Mouse (Mus musculus) midbrain, embryonic 13.5 days (tissue): ENCODE results near the gene Tmem246. TPM values are rescaled to one million over a fixed set of nuclear protein-coding genes. Genes with fewer than 3 reads are reported as not detected.

ENCODE experiments used
- ATAC-seq: fragments of 200-750 bp; cut with Nextera tagmentation; 2 replicates; pipeline ENCODE4 v1.8.0; 2017; ENCODE audit warnings: mild to moderate bottlenecking, moderate TSS enrichment, moderate library complexity
- H3K27ac ChIP-seq: fragments of 300-500 bp; sonication (generic); 2 replicates; pipeline ENCODE4 v1.5.1; 2015; ENCODE audit warnings: inconsistent platforms, mild to moderate bottlenecking, moderate library complexity
- H3K27me3 ChIP-seq: fragments of 300-500 bp; sonication (generic); 2 replicates; pipeline ENCODE4 v1.6.1; 2015; ENCODE audit warnings: mild to moderate bottlenecking, inconsistent platforms
- H3K36me3 ChIP-seq: fragments of 300-500 bp; sonication (generic); 2 replicates; pipeline ENCODE4 v1.6.1; 2015; ENCODE audit warnings: mild to moderate bottlenecking, inconsistent platforms
- H3K4me1 ChIP-seq: fragments of 300-500 bp; sonication (generic); replicated peaks from 2 replicates; pipeline ENCODE4 v1.6.1; 2015; ENCODE audit warnings: inconsistent platforms
- H3K4me2 ChIP-seq: fragments of 300-500 bp; sonication (generic); replicated peaks from 2 replicates; pipeline ENCODE4 v1.6.1; 2015; ENCODE audit warnings: moderate library complexity, mild to moderate bottlenecking, inconsistent platforms
- H3K4me3 ChIP-seq: fragments of 300-500 bp; sonication (generic); replicated peaks from 2 replicates; pipeline ENCODE4 v1.5.1; 2015; ENCODE audit warnings: mild to moderate bottlenecking, inconsistent platforms
- H3K9ac ChIP-seq: fragments of 300-500 bp; sonication (generic); replicated peaks from 2 replicates; pipeline ENCODE4 v1.6.1; 2015; ENCODE audit warnings: mild to moderate bottlenecking, inconsistent platforms
- H3K9me3 ChIP-seq: fragments of 300-500 bp; sonication (generic); 2 replicates; pipeline ENCODE4 v1.6.1; 2016; ENCODE audit warnings: mild to moderate bottlenecking, inconsistent platforms
- WGBS: fragments of 180-500 bp; shearing (Covaris S2); methylation state at CpG from one replicate; pipeline ENCODE4 v1.1.7; 2015; 5-methylcytosine and 5-hydroxymethylcytosine counted together
- polyA plus RNA-seq: library from polyadenylated mRNA; unstranded; fragments of >200 nt; fragmentation: Nextera tagmentation; extraction: Ambion mirVana; gene quantifications from 2 replicates; pipeline ENCODE4 v1.2.1, GENCODE M21; 2015

The Tmem246 gene
- polyA plus RNA-seq, 1 experiment from 2014 or later: 48.7 TPM

- no peaks in the 10 kb centered on the region for H3K4me1 ChIP-seq
- ATAC-seq: no peak
- 85% methylated on average over 1 of the region's 1 CpGs for WGBS
- H3K27ac ChIP-seq: no peak overlapping the region
- H3K27me3 ChIP-seq: no peaks in the 10 kb centered on the region
- no peak overlapping the region for H3K4me2 ChIP-seq
- H3K4me3 ChIP-seq: no peak overlapping the region
- no peaks in the 10 kb centered on the region for H3K36me3 ChIP-seq
- no peaks in the 10 kb centered on the region for H3K9me3 ChIP-seq
- H3K9ac ChIP-seq: no peak overlapping the region
Measured at GRCm38 (mm10) chr4:49605459-49605858, 7.8 kb upstream of the Tmem246 start.

GRCm38 (mm10) chr4:49604616-49605015 is 6.9 kb upstream of the Tmem246 start:
- H3K4me1 ChIP-seq: no peaks in the 10 kb centered on the region
- WGBS: 91% methylated on average over 5 of the region's 5 CpGs
- H3K36me3 ChIP-seq: no peaks in the 10 kb centered on the region
- H3K27me3 ChIP-seq: no peaks in the 10 kb centered on the region
- H3K4me2 ChIP-seq: no peak overlapping the region
- no peak for ATAC-seq
- no peak overlapping the region for H3K27ac ChIP-seq
- no peak overlapping the region for H3K4me3 ChIP-seq
- no peaks in the 10 kb centered on the region for H3K9me3 ChIP-seq
- no peak overlapping the region for H3K9ac ChIP-seq

GRCm38 (mm10) chr4:49604016-49604546 is 6.4 kb upstream of the Tmem246 start:
- no peaks in the 10 kb centered on the region for H3K4me1 ChIP-seq
- no peak overlapping the region for H3K27ac ChIP-seq
- H3K36me3 ChIP-seq: no peaks in the 10 kb centered on the region
- H3K4me3 ChIP-seq: no peak overlapping the region
- no peak overlapping the region for H3K9ac ChIP-seq
- 63% methylated on average over 1 of the region's 1 CpGs for WGBS
- no peak overlapping the region for H3K4me2 ChIP-seq
- no peaks in the 10 kb centered on the region for H3K9me3 ChIP-seq
- no peak for ATAC-seq
- no peaks in the 10 kb centered on the region for H3K27me3 ChIP-seq

DNA sequence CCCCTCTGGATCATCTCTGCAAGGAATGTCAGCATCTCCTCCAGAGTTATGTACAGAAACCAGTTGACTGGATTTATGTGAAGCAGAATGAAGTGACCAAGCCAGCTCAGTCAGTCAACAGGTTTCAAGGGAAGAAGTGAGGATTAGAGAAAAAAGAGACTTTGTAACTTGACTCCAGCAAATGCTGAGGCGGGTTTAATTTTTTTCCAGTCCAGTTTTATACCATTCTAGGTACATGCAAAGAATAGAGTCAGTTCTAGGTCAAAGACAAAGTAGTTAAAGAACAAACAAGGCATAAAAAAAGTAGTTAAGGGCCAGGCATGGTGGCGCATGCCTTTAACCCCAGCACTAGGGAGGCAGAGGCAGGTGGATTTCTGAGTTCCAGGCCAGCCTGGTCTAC is 5.5 kb upstream of the Tmem246 start:
- no peaks in the 10 kb centered on the region for H3K27me3 ChIP-seq
- no peak overlapping the region for H3K4me2 ChIP-seq
- H3K27ac ChIP-seq: no peak overlapping the region
- H3K36me3 ChIP-seq: no peaks in the 10 kb centered on the region
- H3K9ac ChIP-seq: no peak overlapping the region
- WGBS: 88% methylated on average over 2 of the region's 2 CpGs
- ATAC-seq: no peak
- H3K4me3 ChIP-seq: no peak overlapping the region
- no peaks in the 10 kb centered on the region for H3K9me3 ChIP-seq
- H3K4me1 ChIP-seq: peaks cover under 1% of the 10 kb centered on the region; the same call in 1 of the 2 replicates

GRCm38 (mm10) chr4:49596846-49597182 is 862 bp downstream of the Tmem246 start:
- WGBS: 1% methylated on average over 20 of the region's 20 CpGs
- ATAC-seq: no peak

GRCm38 (mm10) chr4:49590152-49590551 is 7.5 kb downstream of the Tmem246 start:
- Histone ChIP-seq H3K27ac (no peak overlapping the region), H3K4me2 (no peak overlapping the region), H3K27me3 (no peaks in the 10 kb centered on the region), H3K4me3 (no peak overlapping the region), H3K9ac (no peak overlapping the region), H3K9me3 (no peaks in the 10 kb centered on the region), H3K36me3 (peaks cover 16% of the 10 kb centered on the region), H3K4me1 (no peaks in the 10 kb centered on the region)
- ATAC-seq: no peak
- WGBS: 83% methylated on average over 2 of the region's 2 CpGs

More at GRCm38 (mm10) chr4:49596846-49597182, 862 bp downstream of the Tmem246 start:
- peak overlapping the region; percentile 84 for H3K4me3 ChIP-seq
- H3K4me2 ChIP-seq: peak overlapping the region; percentile 82
- peak overlapping the region; percentile 92 for H3K27ac ChIP-seq
- H3K9me3 ChIP-seq: no peaks in the 10 kb centered on the region
- no peaks in the 10 kb centered on the region for H3K36me3 ChIP-seq
- H3K27me3 ChIP-seq: no peaks in the 10 kb centered on the region
- peaks cover 3% of the 10 kb centered on the region for H3K4me1 ChIP-seq
- H3K9ac ChIP-seq: peak overlapping the region; percentile 86

DNA sequence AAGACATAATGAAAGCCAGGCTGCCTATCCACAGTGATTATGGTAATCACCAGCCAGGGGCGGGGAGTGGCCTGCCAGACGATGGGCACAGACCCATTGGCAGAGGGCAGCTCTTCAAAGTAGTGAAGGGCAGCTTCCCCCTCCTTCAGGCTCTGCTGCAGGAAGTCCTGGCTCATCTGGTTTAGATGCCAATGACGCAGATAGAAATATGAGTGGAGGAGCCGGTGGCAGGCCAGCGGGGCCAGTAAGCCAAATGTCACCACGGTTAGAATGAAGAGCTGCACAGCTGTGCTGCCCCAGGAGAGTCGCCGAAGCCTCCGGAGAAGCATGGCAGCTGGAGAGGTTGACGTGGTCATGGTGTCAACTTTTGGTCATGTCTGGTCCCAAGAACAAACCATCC is 10.9 kb downstream of the Tmem246 start:
- no peak overlapping the region for H3K27ac ChIP-seq
- H3K27me3 ChIP-seq: no peaks in the 10 kb centered on the region
- peaks cover 5% of the 10 kb centered on the region; the same call in 1 of the 2 replicates for H3K4me1 ChIP-seq
- peaks cover 21% of the 10 kb centered on the region for H3K36me3 ChIP-seq
- no peak overlapping the region for H3K4me3 ChIP-seq
- no peaks in the 10 kb centered on the region for H3K9me3 ChIP-seq
- no peak for ATAC-seq
- WGBS: 97% methylated on average over 10 of the region's 10 CpGs
- no peak overlapping the region for H3K9ac ChIP-seq
- no peak overlapping the region for H3K4me2 ChIP-seq

DNA sequence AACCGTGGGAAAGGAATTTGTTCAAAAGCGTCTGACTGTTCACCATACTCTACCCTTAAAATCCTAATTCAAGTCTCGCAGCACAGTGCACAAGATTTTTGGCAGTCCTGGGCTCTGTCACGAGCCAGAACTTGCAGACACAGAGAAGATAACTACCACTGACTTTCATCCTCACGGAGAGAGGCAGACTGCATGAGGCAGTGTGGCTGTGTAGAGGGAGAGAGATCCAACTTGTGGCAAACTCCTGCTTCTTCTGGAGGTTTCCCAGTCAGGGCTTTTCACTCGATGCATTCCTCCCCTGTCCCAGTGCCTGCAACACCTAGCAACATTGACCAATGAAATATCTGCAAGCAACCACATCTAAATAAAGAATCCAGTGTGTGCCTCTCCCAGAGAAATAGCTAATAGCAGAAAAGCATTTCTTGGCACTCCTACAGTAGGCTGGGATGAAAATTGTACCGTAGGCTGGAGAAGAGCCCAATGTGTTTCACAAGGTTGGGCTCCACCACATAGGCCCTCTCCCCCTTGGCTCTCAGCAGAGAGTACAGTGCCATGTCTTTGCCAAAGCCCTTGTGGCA is 12.1 kb downstream of the Tmem246 start:
- 92% methylated on average over 7 of the region's 7 CpGs for WGBS
- ATAC-seq: 0 out of 2 replicates have a peak, but pooled peaks have one; percentile 4
- peaks cover 21% of the 10 kb centered on the region for H3K36me3 ChIP-seq
- no peak overlapping the region for H3K4me2 ChIP-seq
- H3K27ac ChIP-seq: no peak overlapping the region
- no peaks in the 10 kb centered on the region for H3K27me3 ChIP-seq
- H3K4me3 ChIP-seq: no peak overlapping the region
- H3K4me1 ChIP-seq: peaks cover 5% of the 10 kb centered on the region; the same call in 1 of the 2 replicates
- no peak overlapping the region for H3K9ac ChIP-seq
- H3K9me3 ChIP-seq: no peaks in the 10 kb centered on the region

DNA sequence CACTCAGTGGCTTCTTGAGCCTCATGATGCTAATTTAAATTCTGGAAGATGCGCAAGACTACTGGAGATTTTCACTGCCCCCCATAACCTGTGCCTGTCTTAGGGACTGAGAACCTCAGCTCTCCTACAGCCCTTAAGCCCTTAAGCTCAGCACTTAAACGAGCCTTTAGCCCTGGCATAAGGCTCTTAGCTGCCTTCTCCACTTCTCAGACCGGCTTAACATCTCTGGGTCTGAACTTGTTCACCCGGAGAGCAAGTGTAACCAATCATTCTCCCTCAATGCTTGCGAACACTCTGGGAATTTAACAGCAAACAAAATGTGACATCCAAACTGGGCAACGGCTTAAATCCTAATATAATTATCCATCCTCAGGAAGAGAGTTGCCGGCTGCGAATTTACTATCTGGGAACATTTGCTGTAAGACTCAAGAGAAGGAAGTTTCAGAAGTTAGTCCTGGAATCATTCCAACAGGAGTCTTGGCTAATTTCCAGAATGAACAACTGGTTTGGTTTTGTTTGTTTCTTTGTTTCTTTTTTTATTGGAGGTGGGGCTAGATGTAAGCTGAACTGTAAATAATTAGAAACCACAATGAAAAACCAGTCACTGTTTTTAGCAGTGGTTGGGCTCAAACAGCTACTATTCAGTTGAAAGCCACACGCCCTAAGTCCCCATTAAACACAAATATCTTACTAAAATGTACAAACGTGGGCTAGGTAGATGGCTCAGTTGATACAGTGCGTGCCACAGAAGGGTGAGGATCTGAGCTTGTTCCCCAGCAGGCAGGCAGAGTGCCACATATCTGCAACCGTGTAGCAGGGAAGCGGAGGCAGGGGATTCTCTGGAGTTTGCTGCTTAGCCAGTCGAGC is 13.5 kb downstream of the Tmem246 start:
- H3K27ac ChIP-seq: no peak overlapping the region
- 66% methylated on average over 14 of the region's 14 CpGs for WGBS
- no peak overlapping the region for H3K9ac ChIP-seq
- no peak overlapping the region for H3K4me2 ChIP-seq
- H3K4me1 ChIP-seq: peaks cover 5% of the 10 kb centered on the region; the same call in 1 of the 2 replicates
- H3K36me3 ChIP-seq: peaks cover 21% of the 10 kb centered on the region
- H3K4me3 ChIP-seq: no peak overlapping the region
- no peaks in the 10 kb centered on the region for H3K27me3 ChIP-seq
- H3K9me3 ChIP-seq: no peaks in the 10 kb centered on the region
- ATAC-seq: peak; percentile 58; the same call in 1 of the 2 replicates

GRCm38 (mm10) chr4:49581256-49581655 is 16.4 kb downstream of the Tmem246 start:
- 83% methylated on average over 4 of the region's 4 CpGs for WGBS
- ATAC-seq: no peak
- no peak overlapping the region for H3K4me3 ChIP-seq

GRCm38 (mm10) chr4:49572194-49572593 is 25.5 kb downstream of the Tmem246 start:
- Histone ChIP-seq H3K4me2 (no peak overlapping the region), H3K4me3 (no peak overlapping the region), H3K36me3 (no peaks in the 10 kb centered on the region), H3K27ac (no peak overlapping the region), H3K9ac (no peak overlapping the region), H3K4me1 (no peaks in the 10 kb centered on the region), H3K27me3 (no peaks in the 10 kb centered on the region), H3K9me3 (no peaks in the 10 kb centered on the region)
- WGBS: 87% methylated on average over 4 of the region's 4 CpGs
- ATAC-seq: no peak

More at GRCm38 (mm10) chr4:49581256-49581655, 16.4 kb downstream of the Tmem246 start:
- no peaks in the 10 kb centered on the region for H3K27me3 ChIP-seq
- no peak overlapping the region for H3K4me2 ChIP-seq
- no peaks in the 10 kb centered on the region for H3K9me3 ChIP-seq
- peaks cover 5% of the 10 kb centered on the region; the same call in 1 of the 2 replicates for H3K4me1 ChIP-seq
- no peak overlapping the region for H3K27ac ChIP-seq
- no peak overlapping the region for H3K9ac ChIP-seq
- H3K36me3 ChIP-seq: peaks cover 13% of the 10 kb centered on the region

DNA sequence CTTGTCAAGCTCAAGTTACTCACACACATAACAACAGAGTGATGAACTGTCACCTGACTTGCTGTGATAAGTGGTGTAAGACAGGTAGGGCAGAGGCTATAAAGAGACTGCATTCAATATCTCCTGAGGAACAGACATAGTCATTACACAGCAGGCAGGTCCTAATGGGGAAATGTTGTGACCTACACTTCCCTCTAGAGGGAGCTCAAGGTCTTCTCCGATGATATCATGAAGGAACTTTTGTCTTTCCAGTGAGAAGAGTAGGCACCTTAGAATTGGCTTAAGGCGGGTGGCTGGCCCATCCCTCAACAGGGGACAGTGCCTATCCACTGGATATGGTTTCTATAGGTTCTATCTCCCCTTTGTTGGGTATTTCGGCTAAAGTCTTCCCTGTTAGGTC is 30.1 kb downstream of the Tmem246 start:
- Histone ChIP-seq H3K9me3 (no peaks in the 10 kb centered on the region), H3K4me2 (no peak overlapping the region), H3K4me1 (no peaks in the 10 kb centered on the region), H3K27ac (no peak overlapping the region), H3K36me3 (no peaks in the 10 kb centered on the region), H3K9ac (no peak overlapping the region), H3K4me3 (no peak overlapping the region), H3K27me3 (no peaks in the 10 kb centered on the region)
- peak; percentile 87 for ATAC-seq
- 29% methylated on average over 3 of the region's 3 CpGs for WGBS
